Mouse (Mus musculus): ENCODE data around the gene Bbs9.

DNA sequence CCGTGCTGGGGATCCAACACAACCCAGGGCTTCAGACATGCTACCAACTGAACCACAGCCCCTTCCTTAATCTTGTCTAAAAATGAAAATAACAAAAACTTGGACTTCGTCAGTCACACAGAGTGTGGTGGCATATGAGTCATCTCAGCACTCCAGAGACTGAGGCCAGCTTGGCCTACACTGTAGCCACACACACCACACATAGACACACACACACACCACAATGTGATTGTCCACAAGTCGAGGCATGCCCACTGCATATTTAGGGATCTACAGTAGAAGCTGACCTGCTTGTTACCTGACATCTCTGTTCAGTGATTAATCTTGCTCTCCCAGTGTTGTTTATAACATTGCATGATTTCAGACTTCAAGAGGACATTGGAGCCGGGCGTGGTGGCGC is 26.3 kb upstream of the Bbs9 start:
- TF ChIP-seq EP300 (optimal IDR thresholded peaks at IDR 0.05) (no peak), CTCF (IDR thresholded peaks at IDR 0.05; ENCODE audit: low read depth) (no peak)
